Mouse (Mus musculus): ENCODE data around the gene Lypd5. TPM values are rescaled to one million over a fixed set of nuclear protein-coding genes. Genes with fewer than 3 reads are reported as not detected.

Gene Lypd5
- polyA plus RNA-seq, 1 experiment from 2014 or later = not detected

DNA sequence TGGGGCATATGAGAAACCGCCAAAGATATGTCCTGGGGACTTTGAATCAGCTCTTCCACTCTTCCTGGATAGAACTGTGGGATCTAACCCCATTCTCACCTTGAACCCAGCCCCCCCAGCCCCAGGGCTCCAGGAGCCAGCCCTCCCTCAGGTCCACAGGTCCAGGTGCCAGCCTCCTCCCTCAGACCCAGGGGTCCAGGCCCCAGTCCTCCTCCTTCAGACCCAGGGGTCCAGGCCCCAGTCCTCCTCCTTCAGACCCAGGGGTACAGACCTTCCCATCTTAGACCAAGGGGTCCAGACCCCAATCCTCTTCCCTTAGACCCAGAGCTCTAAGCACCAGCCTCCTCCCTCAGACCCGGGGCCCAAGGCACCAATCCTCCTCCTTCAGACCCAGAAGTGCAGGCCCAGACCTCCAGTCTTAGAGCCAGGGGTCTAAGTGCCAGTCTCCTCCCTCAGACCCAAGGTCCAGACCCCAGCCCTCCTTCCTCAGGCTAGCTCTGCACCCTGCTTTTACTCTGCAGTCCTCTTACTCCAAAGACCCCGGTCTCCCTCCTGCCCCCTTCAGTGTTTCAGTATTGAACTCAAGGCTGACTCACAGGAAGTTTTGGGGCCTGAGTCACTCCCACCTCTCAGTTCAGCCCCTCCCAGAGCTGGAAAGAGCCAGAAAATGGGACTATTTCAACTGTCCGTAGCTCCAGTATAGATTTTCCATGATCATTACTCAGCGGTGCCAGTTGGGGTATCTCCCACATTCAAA lies 16.4 kb downstream of the Lypd5 start:
- 84% methylated on average over 5 of the region's 5 CpGs for WGBS
- no peak for DNase-seq (ENCODE audit: low spot score)
- Histone ChIP-seq H3K27me3 (ENCODE audit: low read depth, poor library complexity, severe bottlenecking) (no peaks in the 10 kb centered on the region), H3K4me1 (no peaks in the 10 kb centered on the region; the same call in 1 of the 2 replicates), H3K4me3 (no peak overlapping the region), H3K27ac (replicated peaks) (peak overlapping the region; percentile 46; the same call in 1 of the 2 replicates), H3K9me3 (replicated peaks) (0 out of 2 replicates have a peak, but pooled peaks cover 7% of the 10 kb centered on the region), H3K36me3 (no peaks in the 10 kb centered on the region)

DNA sequence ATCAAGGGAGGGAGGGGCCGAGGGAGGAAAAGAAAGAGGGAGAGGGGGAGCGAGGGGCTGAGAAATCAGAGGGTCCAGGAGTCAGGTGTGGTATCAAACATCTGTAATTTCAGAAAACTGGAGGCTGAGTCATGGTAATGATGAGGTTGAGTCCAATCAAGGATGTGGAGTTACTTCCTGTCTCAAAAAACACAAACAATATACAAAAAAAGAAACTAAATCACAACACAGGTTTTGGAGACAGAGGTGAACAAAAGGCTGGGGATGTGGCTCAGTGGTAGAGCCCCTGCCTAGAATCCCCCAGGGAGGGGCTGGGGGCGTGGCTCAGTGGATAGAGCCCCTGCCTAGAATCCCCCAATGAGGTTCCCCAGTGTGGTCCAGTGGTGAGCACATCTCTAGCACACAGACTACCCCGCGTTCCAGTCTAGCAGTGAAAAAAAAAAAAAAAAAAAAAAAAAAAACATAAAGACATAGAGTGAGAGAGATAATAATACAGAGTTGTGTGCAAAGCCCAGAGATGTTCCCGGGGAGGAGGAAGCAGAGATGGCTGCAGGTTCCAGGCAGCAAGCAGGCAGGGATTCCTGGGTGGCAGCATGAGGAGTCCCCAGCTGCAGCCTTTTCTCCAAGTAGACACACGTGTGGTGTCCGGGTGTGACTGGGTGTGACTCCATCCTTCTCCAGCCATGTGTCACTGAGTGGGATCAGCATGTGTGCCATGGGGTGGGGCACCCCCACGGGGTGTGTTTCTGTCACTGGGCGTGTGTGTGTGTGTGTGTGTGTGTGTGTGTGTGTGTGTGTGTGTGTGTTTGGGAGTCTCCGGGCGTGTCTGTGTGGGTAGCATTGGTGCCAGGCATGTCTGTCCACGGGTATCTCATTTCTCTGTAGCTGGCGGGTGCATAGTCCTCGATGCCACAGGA lies 18.0 kb downstream of the Lypd5 start:
- H3K27me3 ChIP-seq (ENCODE audit: low read depth, poor library complexity, severe bottlenecking) = no peaks in the 10 kb centered on the region
- 80% methylated on average over 15 of the region's 15 CpGs for WGBS
- DNase-seq (ENCODE audit: low spot score) = no peak
- H3K36me3 ChIP-seq = no peaks in the 10 kb centered on the region
- H3K27ac ChIP-seq (replicated peaks) = no peak overlapping the region
- no peak overlapping the region for H3K4me3 ChIP-seq
- no peaks in the 10 kb centered on the region; the same call in 1 of the 2 replicates for H3K4me1 ChIP-seq
- H3K9me3 ChIP-seq (replicated peaks) = no peaks in the 10 kb centered on the region

DNA sequence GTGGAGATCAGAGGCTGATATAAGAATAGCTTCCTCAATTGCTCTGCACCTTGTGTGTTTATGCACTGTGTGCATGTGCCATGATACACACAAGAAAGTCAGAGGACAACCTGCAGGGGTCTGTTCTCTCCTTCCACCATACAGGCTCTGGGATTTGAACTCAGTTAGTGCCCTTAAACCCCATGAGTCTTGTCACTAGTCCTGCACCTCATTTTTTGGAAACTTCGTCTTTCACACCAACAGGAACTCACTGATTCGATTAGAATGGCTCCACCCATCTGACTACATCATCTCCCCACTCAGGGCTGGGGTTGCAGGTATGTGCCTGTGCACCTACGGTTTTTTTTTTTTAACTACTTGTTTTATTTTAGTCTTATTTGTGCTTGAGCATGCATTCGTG lies 19.2 kb downstream of the Lypd5 start:
- H3K4me1 ChIP-seq = peaks cover 1% of the 10 kb centered on the region
- H3K9me3 ChIP-seq (replicated peaks) = no peaks in the 10 kb centered on the region
- 79% methylated on average over 4 of the region's 4 CpGs for WGBS

DNA sequence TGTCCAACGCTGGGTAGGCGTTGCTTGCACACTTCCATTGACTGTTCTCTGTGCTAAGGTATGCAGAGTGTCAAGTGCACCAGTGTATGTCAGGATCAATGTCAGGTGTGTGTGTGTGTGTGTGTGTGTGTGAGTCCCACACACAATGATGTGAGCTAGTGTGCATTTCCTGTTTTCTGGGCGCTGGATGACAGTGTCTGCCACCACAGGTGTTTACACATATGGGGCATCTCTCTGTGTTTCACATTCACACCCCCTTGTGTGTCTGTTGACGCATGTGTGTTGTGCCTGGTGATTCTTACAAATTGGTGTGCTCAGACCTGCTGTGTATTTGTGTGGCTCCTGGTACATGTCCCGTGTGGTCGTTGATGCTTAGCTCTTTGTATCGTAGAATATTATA lies 19.9 kb downstream of the Lypd5 start:
- WGBS = 89% methylated on average over 7 of the region's 7 CpGs
- no peak for DNase-seq (ENCODE audit: low spot score)

More for the DNA sequence above, 19.2 kb downstream of the Lypd5 start:
- no peak overlapping the region for H3K4me3 ChIP-seq
- H3K27ac ChIP-seq (replicated peaks) = no peak overlapping the region
- H3K27me3 ChIP-seq (ENCODE audit: low read depth, poor library complexity, severe bottlenecking) = no peaks in the 10 kb centered on the region
- H3K36me3 ChIP-seq = no peaks in the 10 kb centered on the region
- DNase-seq (ENCODE audit: low spot score) = no peak

DNA sequence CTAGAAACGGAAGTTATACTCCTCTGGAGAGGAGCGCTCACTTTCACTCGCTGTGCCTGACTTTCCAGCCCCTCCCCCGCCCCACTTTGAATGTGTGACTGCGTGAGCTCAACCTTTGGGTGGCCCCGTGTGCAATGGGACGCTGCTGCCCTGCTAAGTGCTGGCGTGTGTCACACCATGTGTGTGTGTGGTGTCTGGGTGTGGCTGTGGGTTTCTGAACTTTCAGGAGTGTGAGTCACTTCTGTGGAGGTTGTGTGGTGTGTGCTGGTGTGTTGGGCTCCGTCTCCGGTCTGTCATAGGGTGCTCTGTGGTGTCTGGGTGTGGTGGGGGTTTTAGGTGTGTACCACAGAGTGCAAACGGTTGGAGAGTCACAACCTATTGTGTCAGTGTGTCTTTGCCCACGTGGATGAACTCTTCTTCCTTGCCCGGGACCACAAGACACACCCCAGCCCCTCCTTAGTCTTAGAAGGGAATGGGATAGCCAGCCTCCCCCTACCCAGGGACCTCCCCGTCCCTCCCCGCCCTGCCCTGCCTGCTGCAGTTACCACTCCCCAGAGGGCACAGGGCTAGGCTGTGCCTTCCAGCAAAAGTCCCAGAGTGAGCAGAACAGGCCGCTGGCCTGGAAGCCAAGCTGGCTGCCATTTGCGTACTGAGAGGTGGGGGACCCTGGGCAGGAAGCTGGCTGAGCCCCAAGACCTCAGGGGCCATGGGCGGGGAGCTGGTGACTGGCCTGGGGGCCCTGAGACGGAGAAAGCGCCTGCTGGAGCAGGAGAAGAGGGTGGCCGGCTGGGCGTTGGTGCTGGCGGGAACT lies 20.9 kb downstream of the Lypd5 start, which contains the start of gene Kcnn4:
Gene Kcnn4, plus strand, starts transcription at position 533 of the 811 bp plus-strand sequence.
- WGBS = 47% methylated on average over 23 of the region's 23 CpGs
- Histone ChIP-seq H3K27ac (replicated peaks) (peak within 1 kb of the TSS; percentile 72), H3K4me1 (peaks cover 10% of the 10 kb centered on the region), H3K9me3 (replicated peaks) (no peaks in the 10 kb centered on the region), H3K4me3 (peak within 1 kb of the TSS; percentile 27; the same call in 1 of the 2 replicates), H3K27me3 (ENCODE audit: low read depth, poor library complexity, severe bottlenecking) (no peaks in the 10 kb centered on the region), H3K36me3 (no peaks in the 10 kb centered on the region)
- no peak for DNase-seq (ENCODE audit: low spot score)

More for the DNA sequence above, 19.9 kb downstream of the Lypd5 start:
- no peak overlapping the region for H3K4me3 ChIP-seq
- peaks cover 8% of the 10 kb centered on the region for H3K4me1 ChIP-seq
- no peaks in the 10 kb centered on the region for H3K27me3 ChIP-seq (ENCODE audit: low read depth, poor library complexity, severe bottlenecking)
- H3K27ac ChIP-seq (replicated peaks) = no peak overlapping the region
- H3K36me3 ChIP-seq = no peaks in the 10 kb centered on the region
- no peaks in the 10 kb centered on the region for H3K9me3 ChIP-seq (replicated peaks)

DNA sequence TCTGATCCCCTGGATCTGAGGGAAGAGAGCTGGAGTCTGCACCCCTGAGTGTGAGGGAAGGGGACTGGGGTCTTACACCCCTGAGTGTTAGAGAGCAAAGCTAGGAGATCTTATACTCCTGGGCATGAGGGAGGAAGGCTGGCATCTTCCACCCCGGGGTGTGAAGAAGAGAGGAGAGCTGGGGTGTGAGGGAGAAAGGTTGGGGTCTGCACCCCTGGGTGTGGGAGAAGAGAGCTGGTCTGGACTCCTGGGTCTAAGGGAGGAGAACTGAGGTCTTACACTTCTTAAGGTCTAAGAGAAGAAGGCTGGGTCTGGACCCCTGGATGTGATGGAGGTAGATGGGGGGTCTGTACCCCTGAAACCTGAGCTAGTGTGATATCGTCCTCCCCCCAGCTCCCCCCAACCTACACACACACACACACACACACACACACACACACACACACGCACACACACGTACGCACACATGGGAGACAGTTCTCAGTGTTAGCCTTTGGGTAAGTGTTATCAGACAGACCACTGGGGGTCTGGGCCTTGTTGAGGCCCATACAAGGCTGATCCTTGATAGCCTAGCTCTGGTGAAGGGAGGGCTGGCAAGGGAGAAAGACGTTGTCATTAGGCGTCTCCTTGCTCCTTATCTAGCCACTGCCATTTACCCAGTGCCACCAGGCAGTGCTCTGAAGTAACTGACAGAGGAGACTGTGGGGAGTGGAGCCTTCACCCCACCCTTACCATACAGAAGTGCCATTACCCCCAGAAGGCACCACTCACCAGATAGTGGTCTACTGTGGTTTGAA lies 22.2 kb downstream of the Lypd5 start:
- DNase-seq (ENCODE audit: low spot score) = no peak
- Histone ChIP-seq H3K4me1 (peaks cover 10% of the 10 kb centered on the region), H3K36me3 (no peaks in the 10 kb centered on the region), H3K4me3 (0 out of 2 replicates have a peak overlapping the region, but pooled peaks have one; percentile 7), H3K27me3 (ENCODE audit: low read depth, poor library complexity, severe bottlenecking) (no peaks in the 10 kb centered on the region), H3K27ac (replicated peaks) (peak overlapping the region; percentile 72; the same call in 1 of the 2 replicates), H3K9me3 (replicated peaks) (no peaks in the 10 kb centered on the region)
- 74% methylated on average over 7 of the region's 7 CpGs for WGBS

DNA sequence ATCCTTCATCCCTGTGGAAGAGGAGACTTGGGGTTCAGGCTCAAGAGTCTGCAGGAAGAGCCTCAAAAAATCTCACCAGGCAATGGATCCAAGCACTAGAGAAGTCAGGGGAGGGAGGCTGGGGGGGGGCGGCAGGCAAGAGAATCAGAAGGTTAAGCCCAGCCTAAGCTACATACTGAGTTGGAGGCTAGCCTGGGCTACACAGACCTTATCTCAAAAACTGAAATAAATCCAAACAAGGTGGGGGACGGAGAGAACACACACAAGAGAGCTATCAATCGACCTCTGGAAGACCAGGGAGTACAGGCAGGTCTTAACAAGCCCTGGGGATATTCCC lies 22.8 kb downstream of the Lypd5 start:
- Histone ChIP-seq H3K27me3 (ENCODE audit: low read depth, poor library complexity, severe bottlenecking) (peaks cover 5% of the 10 kb centered on the region), H3K27ac (replicated peaks) (no peak overlapping the region; the same call in none of the 2 replicates), H3K4me3 (peak overlapping the region; percentile 7; the same call in 1 of the 2 replicates), H3K4me1 (peaks cover 10% of the 10 kb centered on the region), H3K36me3 (no peaks in the 10 kb centered on the region), H3K9me3 (replicated peaks) (no peaks in the 10 kb centered on the region)
- DNase-seq (ENCODE audit: low spot score) = no peak
- 73% methylated on average over 3 of the region's 3 CpGs for WGBS

DNA sequence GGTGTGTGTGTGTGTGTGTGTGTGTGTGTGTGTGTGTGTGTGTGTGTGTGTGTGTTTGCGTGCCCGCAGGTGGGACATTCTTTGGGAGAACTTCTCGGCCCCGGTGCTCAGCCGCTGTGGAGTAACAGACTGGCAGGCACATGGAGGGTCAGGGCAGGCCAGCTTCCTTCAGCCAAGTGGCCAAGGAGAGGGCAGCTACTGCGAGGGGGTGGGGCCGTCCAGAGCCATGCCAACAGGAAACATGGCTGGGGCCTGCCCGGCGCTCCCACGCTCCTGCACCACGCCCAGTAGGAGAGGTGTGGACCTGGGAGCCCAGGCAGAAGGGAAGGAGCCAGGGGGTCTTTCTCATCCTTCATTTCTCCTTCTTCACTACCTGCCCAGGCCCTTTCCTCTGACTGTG lies 23.3 kb downstream of the Lypd5 start:
- Histone ChIP-seq H3K27ac (replicated peaks) (peak overlapping the region; percentile 52; the same call in 1 of the 2 replicates), H3K4me1 (peaks cover 15% of the 10 kb centered on the region), H3K27me3 (ENCODE audit: low read depth, poor library complexity, severe bottlenecking) (peaks cover 10% of the 10 kb centered on the region), H3K4me3 (no peak overlapping the region), H3K9me3 (replicated peaks) (no peaks in the 10 kb centered on the region), H3K36me3 (no peaks in the 10 kb centered on the region)
- WGBS = 84% methylated on average over 11 of the region's 11 CpGs
- DNase-seq (ENCODE audit: low spot score) = no peak

DNA sequence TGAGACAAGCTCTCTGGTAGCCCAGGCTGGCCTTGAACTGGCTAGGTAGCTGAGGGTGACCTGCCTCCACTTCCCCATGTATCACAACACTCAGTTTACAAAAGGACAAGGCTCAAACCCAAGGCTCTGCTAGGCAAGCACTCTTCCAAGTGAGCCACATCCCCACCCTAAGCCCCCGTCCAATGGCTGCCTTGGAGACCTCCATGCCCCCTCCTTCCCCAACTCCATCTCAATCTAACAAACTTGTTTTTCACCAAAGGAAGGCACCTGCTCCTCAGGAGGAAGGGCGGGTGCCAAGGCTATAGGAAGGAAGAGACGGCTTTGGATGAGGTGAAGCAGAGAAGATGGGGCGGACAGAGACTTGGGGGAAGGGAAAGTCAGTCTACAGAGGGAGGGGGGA lies 23.8 kb downstream of the Lypd5 start:
- Histone ChIP-seq H3K27ac (replicated peaks) (0 out of 2 replicates have a peak overlapping the region, but pooled peaks have one; percentile 52), H3K27me3 (ENCODE audit: low read depth, poor library complexity, severe bottlenecking) (peaks cover 15% of the 10 kb centered on the region), H3K9me3 (replicated peaks) (no peaks in the 10 kb centered on the region), H3K36me3 (no peaks in the 10 kb centered on the region), H3K4me1 (peaks cover 18% of the 10 kb centered on the region), H3K4me3 (no peak overlapping the region)
- DNase-seq (ENCODE audit: low spot score) = no peak
- 73% methylated on average over 4 of the region's 4 CpGs for WGBS

DNA sequence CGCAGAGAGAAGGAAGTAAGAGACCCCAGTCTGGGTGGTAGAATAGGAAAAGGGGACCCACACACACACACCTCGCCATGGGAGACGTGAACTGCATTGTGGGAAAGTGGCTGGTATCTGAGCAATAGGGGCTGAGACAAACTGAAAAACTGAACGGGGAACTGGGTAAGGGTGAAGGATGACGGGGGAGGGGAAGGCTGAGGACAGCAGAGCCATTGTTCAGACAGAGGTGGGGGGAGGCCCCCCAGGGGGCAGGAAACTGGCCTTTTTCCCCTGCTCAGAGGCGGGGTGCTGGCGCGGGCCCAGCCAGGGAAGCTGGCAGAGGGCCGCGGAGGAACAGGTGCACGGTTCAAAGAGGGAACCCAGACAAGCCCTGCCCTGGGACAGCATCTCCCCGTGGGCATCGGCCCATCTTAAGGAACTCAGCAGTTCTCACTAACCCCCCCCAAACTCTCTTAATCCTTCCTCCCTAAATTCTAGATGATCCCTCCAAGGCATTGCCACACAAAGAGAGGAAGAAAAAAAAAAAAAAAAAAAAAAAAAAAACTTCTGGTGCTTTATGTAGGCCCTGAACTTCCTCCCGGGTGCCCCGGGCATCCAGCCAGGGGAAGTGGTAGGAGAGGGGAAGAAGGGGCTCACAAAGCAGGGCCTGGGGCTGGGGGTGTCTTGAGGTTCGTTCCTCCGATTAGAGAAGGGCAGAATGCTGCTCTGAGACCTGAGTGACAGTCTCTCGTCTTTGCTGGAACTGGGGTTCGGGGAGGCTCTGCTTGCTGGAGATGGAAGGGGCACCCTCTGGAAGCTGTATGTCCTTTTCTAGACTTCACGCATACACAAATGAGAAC lies 24.8 kb downstream of the Lypd5 start:
- DNase-seq (ENCODE audit: low spot score) = no peak
- Histone ChIP-seq H3K4me1 (peaks cover 18% of the 10 kb centered on the region), H3K9me3 (replicated peaks) (no peaks in the 10 kb centered on the region), H3K4me3 (no peak overlapping the region), H3K27ac (replicated peaks) (peak overlapping the region; percentile 64; the same call in 1 of the 2 replicates), H3K27me3 (ENCODE audit: low read depth, poor library complexity, severe bottlenecking) (peaks cover 25% of the 10 kb centered on the region), H3K36me3 (no peaks in the 10 kb centered on the region)
- 46% methylated on average over 20 of the region's 20 CpGs for WGBS

DNA sequence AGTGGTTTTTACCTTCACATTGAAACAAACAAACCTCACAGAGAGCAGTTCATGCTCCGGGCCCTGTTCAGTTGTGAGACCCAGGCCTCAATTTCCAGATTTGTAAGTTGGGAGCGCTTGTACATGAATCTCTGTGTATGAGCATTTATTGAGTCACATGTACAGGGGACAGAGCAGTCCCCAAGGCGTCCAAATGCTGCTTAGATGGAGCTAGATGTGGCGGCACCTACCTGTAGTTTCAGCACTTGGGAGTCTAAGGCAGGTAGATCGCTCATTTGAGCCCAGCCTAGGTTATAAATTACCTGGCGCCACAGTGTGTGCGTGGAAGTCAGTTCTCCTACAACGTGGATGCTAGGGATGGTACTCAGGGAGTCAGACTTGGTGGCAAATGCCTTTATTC lies 27.5 kb downstream of the Lypd5 start:
- 89% methylated on average over 8 of the region's 8 CpGs for WGBS
- 0 out of 2 replicates have a peak overlapping the region, but pooled peaks have one; percentile 6 for H3K27ac ChIP-seq (replicated peaks)

More for the DNA sequence above, 27.5 kb downstream of the Lypd5 start:
- peaks cover 29% of the 10 kb centered on the region for H3K27me3 ChIP-seq (ENCODE audit: low read depth, poor library complexity, severe bottlenecking)
- peaks cover 21% of the 10 kb centered on the region for H3K4me1 ChIP-seq
- DNase-seq (ENCODE audit: low spot score) = no peak
- no peak overlapping the region for H3K4me3 ChIP-seq
- H3K36me3 ChIP-seq = no peaks in the 10 kb centered on the region
- no peaks in the 10 kb centered on the region for H3K9me3 ChIP-seq (replicated peaks)
